Mouse (Mus musculus) heart, embryonic 13.5 days (tissue): Measurements from ENCODE around the gene B3galt5. TPM values are rescaled to one million over a fixed set of nuclear protein-coding genes. Genes with fewer than 3 reads are reported as not detected.

ENCODE experiments used
- ATAC-seq: fragments of 200-750 bp; cut with Nextera tagmentation; 2 replicates; pipeline ENCODE4 v1.8.0; 2017; ENCODE audit warnings: moderate TSS enrichment; ENCODE audit not compliant: insufficient number of reproducible peaks, low FRiP score, low TSS enrichment; ENCODE audit errors: extremely low read depth
- H3K27ac ChIP-seq: fragments of 300-500 bp; sonication (generic); replicated peaks from 2 replicates; pipeline ENCODE4 v1.5.1; 2015; ENCODE audit warnings: moderate library complexity, mild to moderate bottlenecking, inconsistent platforms
- H3K27me3 ChIP-seq: fragments of 300-500 bp; sonication (generic); replicated peaks from 2 replicates; pipeline ENCODE4 v1.6.1; 2015; ENCODE audit warnings: mild to moderate bottlenecking, inconsistent platforms
- H3K36me3 ChIP-seq: fragments of 300-500 bp; sonication (generic); 2 replicates; pipeline ENCODE4 v1.6.1; 2015; ENCODE audit warnings: mild to moderate bottlenecking, inconsistent platforms
- H3K4me1 ChIP-seq: fragments of 300-500 bp; sonication (generic); 2 replicates; pipeline ENCODE4 v1.6.1; 2015; ENCODE audit warnings: inconsistent platforms
- H3K4me2 ChIP-seq: fragments of 300-500 bp; sonication (generic); 2 replicates; pipeline ENCODE4 v1.6.1; 2015; ENCODE audit warnings: inconsistent platforms, mild to moderate bottlenecking, moderate library complexity
- H3K4me3 ChIP-seq: fragments of 300-500 bp; sonication (generic); 2 replicates; pipeline ENCODE4 v1.5.1; 2015; ENCODE audit warnings: moderate library complexity, mild to moderate bottlenecking, inconsistent platforms
- H3K9ac ChIP-seq: fragments of 300-500 bp; sonication (generic); 2 replicates; pipeline ENCODE4 v1.6.1; 2015; ENCODE audit warnings: inconsistent platforms, mild to moderate bottlenecking, moderate library complexity
- H3K9me3 ChIP-seq: fragments of 300-500 bp; sonication (generic); 2 replicates; pipeline ENCODE4 v1.6.1; 2016; ENCODE audit warnings: inconsistent platforms
- WGBS: fragments of 180-500 bp; shearing (Covaris S2); methylation state at CpG from one replicate; pipeline ENCODE4 v1.1.7; 2015; ENCODE audit warnings: mixed read lengths; 5-methylcytosine and 5-hydroxymethylcytosine counted together
- polyA plus RNA-seq: library from polyadenylated mRNA; unstranded; fragments of >200 nt; fragmentation: Nextera tagmentation; extraction: Ambion mirVana; gene quantifications from 2 replicates; pipeline ENCODE4 v1.2.1, GENCODE M21; 2015

B3galt5 gene
- polyA plus RNA-seq, 1 experiment from 2014 or later, result 0.09 TPM

DNA sequence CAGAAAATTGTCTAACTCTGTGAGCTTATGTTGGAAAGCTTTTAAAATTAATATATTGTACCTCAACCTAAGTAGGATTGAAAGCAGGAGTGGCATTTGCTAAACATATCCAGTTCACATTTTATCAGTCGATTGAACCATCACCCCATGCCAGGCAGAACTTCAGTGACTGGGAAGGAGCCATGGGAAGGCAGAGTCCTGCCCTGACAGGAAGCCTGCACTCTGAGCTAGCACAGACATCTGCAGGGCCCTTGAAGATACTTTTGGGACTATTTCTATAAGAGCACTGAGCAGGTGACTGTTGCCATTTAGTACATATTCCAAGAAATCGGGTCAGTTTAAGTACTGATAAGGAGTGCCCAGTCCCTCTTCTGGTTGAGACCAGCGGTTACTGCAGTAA, 13.6 kb upstream of the B3galt5 start:
- peak overlapping the region; percentile 52 for H3K27ac ChIP-seq
- H3K4me1 ChIP-seq, result peaks cover 22% of the 10 kb centered on the region
- no peaks in the 10 kb centered on the region for H3K9me3 ChIP-seq
- H3K27me3 ChIP-seq, result no peaks in the 10 kb centered on the region
- no peak overlapping the region for H3K4me2 ChIP-seq
- WGBS, result 57% methylated on average over 3 of the region's 3 CpGs
- ATAC-seq, result no peak
- peaks cover 69% of the 10 kb centered on the region for H3K36me3 ChIP-seq
- H3K9ac ChIP-seq, result no peak overlapping the region
- no peak overlapping the region for H3K4me3 ChIP-seq

DNA sequence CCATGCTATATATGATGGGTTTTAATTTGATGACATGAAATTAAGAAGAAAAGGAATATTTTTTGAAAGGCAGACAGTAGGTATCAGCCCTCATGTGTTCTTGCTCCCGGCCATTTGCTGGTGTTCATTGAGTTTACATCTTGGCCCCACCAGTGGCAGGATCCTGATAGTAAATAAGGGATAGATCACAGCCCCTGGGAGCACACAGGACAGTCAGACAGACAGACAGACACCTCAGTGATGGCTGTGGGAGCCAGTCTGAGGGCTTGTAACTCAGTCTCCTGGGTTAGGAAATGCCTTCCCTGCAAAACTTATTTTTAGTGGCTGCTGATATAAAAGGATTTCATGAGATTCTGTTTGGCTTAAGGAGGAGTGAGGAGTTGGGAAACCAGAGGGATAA, 13.1 kb upstream of the B3galt5 start:
- peaks cover 22% of the 10 kb centered on the region for H3K4me1 ChIP-seq
- peaks cover 72% of the 10 kb centered on the region for H3K36me3 ChIP-seq
- H3K27ac ChIP-seq, result no peak overlapping the region
- 71% methylated on average over 1 of the region's 1 CpGs for WGBS
- no peaks in the 10 kb centered on the region for H3K9me3 ChIP-seq
- no peak overlapping the region for H3K9ac ChIP-seq
- no peak for ATAC-seq
- no peaks in the 10 kb centered on the region for H3K27me3 ChIP-seq
- no peak overlapping the region for H3K4me2 ChIP-seq
- H3K4me3 ChIP-seq, result no peak overlapping the region

DNA sequence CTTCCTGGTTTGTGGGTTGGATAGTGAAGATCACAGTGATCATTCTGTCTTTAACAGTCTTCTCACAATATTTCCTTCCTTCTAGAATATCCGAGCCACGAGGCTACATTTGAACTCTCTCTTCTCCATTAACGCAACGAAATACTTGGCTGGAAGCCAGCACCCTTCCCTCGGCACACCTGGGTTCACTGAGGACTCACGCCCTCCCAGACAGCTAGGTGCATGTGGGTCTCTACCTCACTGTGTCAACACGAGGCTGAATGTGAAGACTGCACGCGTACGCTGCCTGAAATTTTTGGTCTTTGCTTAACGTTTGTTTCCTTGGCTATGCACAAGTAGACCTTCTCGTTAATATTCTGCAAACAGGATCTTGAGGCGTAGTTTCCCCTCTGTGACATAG, 7.2 kb upstream of the B3galt5 start:
- 74% methylated on average over 13 of the region's 13 CpGs for WGBS

DNA sequence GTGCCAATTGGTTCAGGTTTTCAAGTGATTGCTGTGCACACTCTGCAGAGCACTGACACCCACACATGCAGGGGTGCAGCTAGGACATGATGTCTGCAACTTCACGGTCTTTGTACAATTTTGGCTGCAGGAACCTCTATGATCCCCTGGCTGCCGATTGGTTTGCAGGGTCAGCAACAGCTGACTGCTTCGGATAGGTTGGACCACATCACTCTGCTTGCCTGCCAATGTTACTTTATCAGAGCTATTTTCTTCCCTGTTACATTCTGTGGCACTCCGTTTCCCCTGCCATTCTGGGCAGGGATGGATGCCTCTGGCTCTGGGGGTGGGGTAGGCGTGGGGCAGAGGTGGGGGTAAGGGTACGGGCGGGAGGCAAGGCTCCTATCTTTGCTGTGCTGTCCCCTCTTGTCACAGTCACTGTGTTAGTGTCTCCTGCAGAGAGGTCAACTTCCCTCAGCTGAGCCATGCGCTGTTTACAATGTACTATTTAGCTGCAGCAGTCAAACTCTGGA, 6.5 kb upstream of the B3galt5 start:
- Histone ChIP-seq H3K4me1 (peaks cover 4% of the 10 kb centered on the region), H3K9ac (0 out of 2 replicates have a peak overlapping the region, but pooled peaks have one; percentile 10), H3K4me2 (no peak overlapping the region), H3K9me3 (no peaks in the 10 kb centered on the region), H3K36me3 (peaks cover 49% of the 10 kb centered on the region), H3K4me3 (no peak overlapping the region), H3K27ac (peak overlapping the region; percentile 39), H3K27me3 (no peaks in the 10 kb centered on the region)
- 40% methylated on average over 8 of the region's 8 CpGs for WGBS
- 0 out of 2 replicates have a peak, but pooled peaks have one; percentile 42 for ATAC-seq

More for the DNA sequence above, 7.2 kb upstream of the B3galt5 start:
- H3K9me3 ChIP-seq, result no peaks in the 10 kb centered on the region
- H3K36me3 ChIP-seq, result peaks cover 55% of the 10 kb centered on the region
- no peak overlapping the region for H3K9ac ChIP-seq
- 0 out of 2 replicates have a peak overlapping the region, but pooled peaks have one; percentile 39 for H3K27ac ChIP-seq
- no peak overlapping the region for H3K4me2 ChIP-seq
- H3K4me3 ChIP-seq, result no peak overlapping the region
- H3K4me1 ChIP-seq, result peaks cover 4% of the 10 kb centered on the region
- H3K27me3 ChIP-seq, result no peaks in the 10 kb centered on the region
- no peak for ATAC-seq

DNA sequence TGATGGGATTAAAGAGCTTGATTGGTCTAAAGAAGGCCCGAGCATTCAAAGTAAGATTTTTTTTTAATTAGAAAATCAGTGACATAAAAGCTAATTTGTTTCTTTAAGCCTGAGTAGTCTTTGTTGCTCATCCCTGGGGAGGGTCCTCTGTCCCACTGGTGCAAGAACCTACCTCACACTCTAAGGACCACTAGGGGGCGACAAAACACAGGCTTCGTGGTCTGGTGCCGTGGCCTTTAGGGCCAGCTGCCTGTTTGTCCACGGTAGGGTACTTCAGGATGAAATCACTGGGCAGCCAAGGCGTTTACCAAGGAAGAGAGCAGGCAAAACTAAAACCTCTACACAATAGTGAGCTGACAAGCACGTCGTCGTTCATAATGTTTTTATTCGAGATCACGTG, 5.2 kb upstream of the B3galt5 start:
- Histone ChIP-seq H3K27ac (no peak overlapping the region), H3K9me3 (no peaks in the 10 kb centered on the region), H3K4me2 (no peak overlapping the region), H3K4me1 (peaks cover 4% of the 10 kb centered on the region), H3K9ac (no peak overlapping the region), H3K27me3 (no peaks in the 10 kb centered on the region), H3K4me3 (no peak overlapping the region), H3K36me3 (peaks cover 37% of the 10 kb centered on the region)
- no peak for ATAC-seq
- WGBS, result 34% methylated on average over 11 of the region's 11 CpGs

DNA sequence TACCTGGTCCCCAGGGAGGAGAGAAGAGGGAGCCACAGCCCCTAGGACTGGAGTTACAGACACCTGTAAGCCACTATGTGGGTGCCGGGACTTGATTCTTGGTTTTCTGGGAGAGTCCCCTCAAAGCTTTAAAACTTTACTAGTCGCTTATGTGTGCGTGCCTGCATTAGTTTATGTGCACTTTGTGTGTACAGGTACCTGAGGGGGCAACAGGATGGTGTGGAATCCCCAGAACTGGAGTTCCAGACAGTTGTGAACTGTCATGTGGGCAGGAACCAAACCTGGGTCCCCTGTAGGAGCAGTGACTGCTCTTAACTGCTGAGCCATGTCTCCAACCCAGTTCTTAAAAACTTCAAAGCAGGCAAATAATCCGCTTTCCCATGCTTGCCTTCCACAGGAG, 4.3 kb upstream of the B3galt5 start:
- H3K27me3 ChIP-seq, result no peaks in the 10 kb centered on the region
- WGBS, result 86% methylated on average over 4 of the region's 4 CpGs
- no peak overlapping the region for H3K9ac ChIP-seq
- no peaks in the 10 kb centered on the region for H3K9me3 ChIP-seq
- peaks cover 29% of the 10 kb centered on the region for H3K36me3 ChIP-seq
- H3K27ac ChIP-seq, result no peak overlapping the region
- no peak overlapping the region for H3K4me2 ChIP-seq
- H3K4me1 ChIP-seq, result peaks cover 4% of the 10 kb centered on the region
- no peak for ATAC-seq
- no peak overlapping the region for H3K4me3 ChIP-seq

DNA sequence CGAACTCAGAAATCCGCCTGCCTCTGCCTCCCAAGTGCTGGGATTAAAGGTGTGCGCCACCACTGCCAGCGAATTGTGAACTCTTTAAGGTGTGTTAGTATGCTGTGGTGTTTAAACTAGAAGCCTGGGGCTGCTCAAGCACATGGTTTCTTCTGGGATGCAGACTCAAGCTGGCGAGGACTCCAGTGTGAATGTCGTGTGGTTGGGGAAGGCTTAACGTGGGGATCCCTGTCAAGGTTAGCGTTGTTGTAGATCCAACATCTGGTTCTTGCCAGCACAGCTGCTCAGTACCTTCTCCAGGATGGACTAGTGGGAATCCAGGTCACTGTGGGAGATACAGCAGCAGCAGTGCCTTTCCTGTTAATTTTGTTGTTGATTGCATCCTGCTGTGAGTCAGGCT, 3.6 kb upstream of the B3galt5 start:
- Histone ChIP-seq H3K4me1 (peaks cover 4% of the 10 kb centered on the region), H3K27ac (no peak overlapping the region), H3K4me2 (no peak overlapping the region), H3K27me3 (no peaks in the 10 kb centered on the region), H3K9ac (no peak overlapping the region), H3K9me3 (no peaks in the 10 kb centered on the region), H3K36me3 (peaks cover 22% of the 10 kb centered on the region), H3K4me3 (no peak overlapping the region)
- 72% methylated on average over 8 of the region's 8 CpGs for WGBS
- ATAC-seq, result no peak

DNA sequence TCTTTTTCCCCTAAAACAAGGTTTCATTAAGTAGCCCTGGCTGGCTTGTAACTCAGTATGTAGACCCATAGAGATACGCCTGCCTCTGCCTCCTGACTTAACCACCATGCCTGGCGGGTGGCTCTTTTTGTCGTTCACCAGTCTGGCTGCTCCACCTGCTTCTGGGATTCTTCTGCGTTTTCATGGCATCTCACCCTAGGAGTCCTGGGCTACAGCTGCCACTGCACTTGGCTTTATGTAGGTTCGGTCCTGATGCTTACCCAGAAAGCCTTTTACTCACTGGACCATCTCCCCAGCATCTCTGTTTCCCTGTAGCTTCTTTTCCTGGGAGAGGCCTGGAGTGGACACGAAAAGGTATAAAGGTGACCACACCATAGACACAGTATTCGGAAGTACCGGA, 1.6 kb upstream of the B3galt5 start:
- Histone ChIP-seq H3K4me3 (no peak overlapping the region), H3K9ac (no peak overlapping the region), H3K27me3 (no peaks in the 10 kb centered on the region), H3K36me3 (0 out of 2 replicates have a peak, but pooled peaks cover 2% of the 10 kb centered on the region), H3K4me2 (no peak overlapping the region), H3K4me1 (peaks cover under 1% of the 10 kb centered on the region; the same call in 1 of the 2 replicates), H3K9me3 (no peaks in the 10 kb centered on the region), H3K27ac (no peak overlapping the region)
- ATAC-seq, result no peak
- WGBS, result 83% methylated on average over 8 of the region's 8 CpGs

DNA sequence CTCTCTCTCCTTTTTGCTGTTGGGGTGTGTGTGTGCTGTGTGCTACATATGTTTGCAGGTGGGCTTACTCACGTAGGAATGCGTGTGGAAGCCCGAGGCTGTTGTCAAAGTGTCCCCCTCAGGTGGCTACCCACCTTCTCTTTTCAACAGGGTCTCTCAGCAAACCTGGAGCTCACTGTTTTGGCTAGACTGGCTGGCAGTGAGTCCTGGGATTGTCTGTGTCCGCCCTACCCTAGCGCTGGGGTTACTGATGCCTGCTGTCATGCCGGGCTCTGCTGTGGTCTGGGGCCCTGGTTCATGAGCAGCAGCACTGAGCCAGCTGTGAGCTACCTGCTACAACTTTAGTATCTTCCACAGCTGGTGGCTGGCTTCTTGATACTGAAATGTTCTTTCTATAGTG, 8.9 kb downstream of the B3galt5 start:
- H3K36me3 ChIP-seq, result no peaks in the 10 kb centered on the region
- H3K9ac ChIP-seq, result no peak overlapping the region
- no peak overlapping the region for H3K27ac ChIP-seq
- H3K4me3 ChIP-seq, result no peak overlapping the region
- H3K9me3 ChIP-seq, result peaks cover 8% of the 10 kb centered on the region; the same call in 1 of the 2 replicates
- no peaks in the 10 kb centered on the region for H3K27me3 ChIP-seq
- no peak for ATAC-seq
- no peaks in the 10 kb centered on the region for H3K4me1 ChIP-seq
- H3K4me2 ChIP-seq, result no peak overlapping the region
- WGBS, result 85% methylated on average over 6 of the region's 6 CpGs

DNA sequence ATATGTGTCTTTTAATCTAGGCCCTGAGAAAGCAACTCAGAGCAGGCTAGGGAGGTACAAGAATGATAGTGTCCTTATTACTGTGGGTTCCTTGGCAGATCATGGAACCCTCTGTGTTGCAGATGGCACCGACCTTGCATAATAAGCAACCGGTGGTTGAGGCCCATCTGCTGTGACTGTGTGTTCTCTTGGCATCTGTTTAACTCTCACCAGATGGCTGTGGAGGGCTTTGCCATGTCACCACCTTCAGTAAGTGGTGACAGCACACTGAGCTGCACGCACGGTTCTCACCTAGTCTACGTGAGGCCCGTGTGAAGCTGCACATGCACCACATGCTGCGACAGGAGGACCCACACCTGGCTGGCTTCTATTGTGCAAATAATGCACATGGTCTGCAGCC, 14.0 kb downstream of the B3galt5 start:
- WGBS, result 59% methylated on average over 7 of the region's 7 CpGs
- no peak overlapping the region for H3K9ac ChIP-seq
- no peak overlapping the region for H3K27ac ChIP-seq
- no peaks in the 10 kb centered on the region for H3K36me3 ChIP-seq
- ATAC-seq, result no peak
- H3K4me2 ChIP-seq, result no peak overlapping the region
- H3K4me1 ChIP-seq, result no peaks in the 10 kb centered on the region
- H3K9me3 ChIP-seq, result peaks cover 8% of the 10 kb centered on the region; the same call in 1 of the 2 replicates
- peaks cover 16% of the 10 kb centered on the region; the same call in 1 of the 2 replicates for H3K27me3 ChIP-seq
- H3K4me3 ChIP-seq, result no peak overlapping the region

DNA sequence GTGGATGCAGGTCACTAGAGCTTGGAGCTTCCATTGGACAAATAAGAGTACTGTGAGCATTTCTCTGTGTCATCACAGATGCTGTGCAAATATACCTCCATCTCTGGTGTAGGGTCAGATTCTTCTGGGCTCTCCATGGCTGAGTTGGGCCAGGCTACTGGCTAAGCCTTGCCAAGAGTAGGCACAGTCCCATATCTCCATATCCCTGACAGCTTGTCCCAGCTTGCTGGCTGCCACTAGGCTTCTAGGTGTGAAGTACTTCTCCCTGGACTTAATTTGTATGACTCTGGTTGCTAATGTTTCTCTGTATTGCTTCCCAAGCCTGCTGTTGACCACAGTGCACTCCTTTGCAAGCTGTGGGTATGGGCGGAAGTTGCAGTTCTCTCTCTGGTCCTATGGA, 16.5 kb downstream of the B3galt5 start:
- H3K27me3 ChIP-seq, result peaks cover 16% of the 10 kb centered on the region; the same call in 1 of the 2 replicates
- no peak for ATAC-seq
- H3K9ac ChIP-seq, result no peak overlapping the region
- H3K4me3 ChIP-seq, result no peak overlapping the region
- no peaks in the 10 kb centered on the region for H3K36me3 ChIP-seq
- no peaks in the 10 kb centered on the region for H3K4me1 ChIP-seq
- 69% methylated on average over 1 of the region's 1 CpGs for WGBS
- H3K9me3 ChIP-seq, result no peaks in the 10 kb centered on the region
- H3K27ac ChIP-seq, result no peak overlapping the region
- no peak overlapping the region for H3K4me2 ChIP-seq

DNA sequence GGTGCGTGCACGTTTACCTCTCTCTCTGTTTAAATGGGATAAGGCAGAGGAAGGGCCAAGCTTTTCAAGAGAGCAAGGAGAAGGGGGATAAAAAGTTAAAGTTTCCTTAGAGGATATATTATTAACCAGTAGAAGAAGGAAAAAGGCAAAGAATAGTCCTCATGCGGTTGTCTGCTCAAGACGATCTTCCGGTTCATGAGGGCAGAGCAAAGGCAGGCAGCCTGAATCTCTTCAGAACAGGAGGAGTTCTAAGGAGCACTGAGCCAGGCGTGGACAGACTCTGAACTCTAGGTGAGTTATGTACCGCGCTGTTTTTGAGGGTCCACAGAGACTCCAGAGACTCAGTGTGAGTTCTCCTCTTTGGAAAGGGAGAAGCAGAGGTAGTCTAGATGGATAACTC, 22.8 kb downstream of the B3galt5 start:
- H3K27ac ChIP-seq, result no peak overlapping the region
- no peak overlapping the region for H3K9ac ChIP-seq
- no peaks in the 10 kb centered on the region for H3K27me3 ChIP-seq
- H3K4me2 ChIP-seq, result no peak overlapping the region
- no peak overlapping the region for H3K4me3 ChIP-seq
- no peak for ATAC-seq
- no peaks in the 10 kb centered on the region for H3K4me1 ChIP-seq
- 76% methylated on average over 8 of the region's 8 CpGs for WGBS
- H3K36me3 ChIP-seq, result no peaks in the 10 kb centered on the region
- no peaks in the 10 kb centered on the region for H3K9me3 ChIP-seq
